Mouse (Mus musculus): ENCODE data around the gene Nlk. TPM values are rescaled to one million over a fixed set of nuclear protein-coding genes. Genes with fewer than 3 reads are reported as not detected.
"Not testable (repeated sequence)": the region's sequence is repeated elsewhere in the genome, so short reads cannot be mapped to it uniquely, and the experiment has no call there.

Gene Nlk
- total RNA-seq, 2 experiments from 2014 or later, result 38.3 to 41.4 TPM

DNA sequence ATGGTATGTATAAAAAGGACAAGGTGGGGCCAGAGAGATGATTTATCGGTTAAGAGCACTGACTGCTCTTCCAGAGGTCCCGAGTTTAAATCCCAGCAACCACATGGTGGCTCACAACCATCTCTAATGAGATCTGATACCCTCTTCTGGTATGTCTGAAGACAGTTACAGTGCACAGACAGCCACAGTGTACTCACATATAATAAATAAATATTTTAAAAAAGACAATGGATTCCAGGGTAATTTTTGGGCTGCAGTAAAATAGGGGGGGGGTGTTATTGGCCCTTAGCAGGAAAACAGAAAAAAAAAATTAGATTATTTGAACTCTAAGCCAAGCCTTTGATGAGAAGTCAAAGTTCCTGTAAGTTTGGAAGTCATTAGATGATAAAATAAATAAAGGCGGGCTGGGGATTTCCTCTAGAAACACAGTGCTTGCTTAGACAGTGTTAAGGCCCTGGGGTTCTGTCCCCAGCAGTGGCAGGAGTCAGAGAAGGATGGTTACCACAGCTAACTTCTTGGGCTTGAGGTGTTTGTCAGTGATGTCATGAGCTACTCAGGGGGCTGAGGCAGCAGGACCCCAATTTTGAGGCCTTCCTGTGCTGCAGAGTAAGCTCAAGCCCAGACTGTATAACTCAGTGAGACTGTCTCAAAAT is 98.3 kb downstream of the Nlk start:
- DNase-seq (ENCODE audit: low spot score in 2 of 2), result no peak

DNA sequence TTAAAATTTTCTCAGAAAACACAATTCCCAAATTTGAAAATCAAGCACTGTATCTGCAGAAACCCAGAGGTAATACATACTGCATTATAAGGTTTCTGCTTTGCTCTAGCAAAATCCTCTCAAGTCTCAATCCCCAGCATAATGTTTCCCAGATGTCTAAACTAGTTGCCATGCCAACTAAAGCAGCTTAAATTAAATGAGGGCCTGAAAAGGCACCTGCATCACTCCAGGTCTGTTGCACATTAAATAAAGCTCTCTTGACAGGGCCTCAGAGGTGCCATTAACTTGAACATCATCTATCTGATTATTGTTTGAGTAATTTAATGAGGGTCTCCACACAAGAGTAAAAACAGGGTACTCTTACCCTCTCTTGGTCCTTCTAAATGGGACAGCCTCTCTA is 100.4 kb downstream of the Nlk start:
- no peak for DNase-seq (ENCODE audit: low spot score in 2 of 2)

DNA sequence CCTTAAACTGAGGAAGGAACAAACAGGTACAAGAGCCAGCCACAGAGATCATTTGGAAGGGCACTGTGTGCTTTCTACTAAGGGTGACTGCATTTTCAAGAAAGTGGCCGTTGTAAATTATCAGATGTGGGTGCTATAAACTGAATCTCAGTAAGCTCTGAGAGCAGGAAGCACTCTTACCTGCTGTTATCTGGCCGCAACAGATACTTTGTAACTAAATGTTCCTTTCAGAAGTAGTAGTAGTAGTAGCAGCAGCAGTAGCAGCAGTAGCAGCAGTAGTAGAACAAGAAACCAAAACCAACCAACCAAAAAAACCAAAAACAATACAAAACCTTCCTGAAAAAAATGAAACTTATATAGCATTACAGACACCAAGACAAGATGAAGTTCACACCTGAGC is 101.4 kb downstream of the Nlk start:
- DNase-seq (ENCODE audit: low spot score in 2 of 2), result no peak

DNA sequence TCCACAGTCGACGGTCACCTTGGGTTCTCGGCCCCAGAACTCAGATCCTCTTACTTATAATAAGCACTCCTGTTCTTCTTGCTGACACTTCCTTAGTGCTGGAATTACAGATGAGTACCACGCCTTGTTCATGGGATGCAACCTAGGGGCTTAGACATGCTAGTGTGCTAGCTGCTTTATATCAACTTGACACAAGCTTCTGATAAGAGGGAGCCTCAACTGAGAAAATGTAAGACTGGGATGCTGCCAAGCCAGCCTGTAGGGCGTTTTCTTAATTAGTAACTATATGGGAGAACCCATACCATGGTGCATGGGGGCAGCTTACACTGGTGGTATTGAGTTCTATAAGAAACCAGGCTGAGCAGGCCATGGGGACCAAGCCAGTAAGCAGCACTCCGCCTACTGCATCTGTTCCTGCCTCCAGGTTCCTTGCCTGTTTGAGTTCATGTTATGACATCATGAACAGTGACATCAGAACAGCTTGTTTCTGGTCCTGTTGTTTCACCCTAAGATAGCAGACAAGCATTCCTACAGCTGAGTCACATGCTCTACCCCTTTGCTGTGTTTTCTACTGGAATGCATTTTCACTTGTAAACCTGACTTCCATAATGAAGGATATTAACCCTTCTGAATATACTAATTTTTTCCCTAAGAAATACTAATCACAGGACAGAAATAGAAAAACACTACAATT is 102.8 kb downstream of the Nlk start:
- no peak for DNase-seq (ENCODE audit: low spot score in 2 of 2)

DNA sequence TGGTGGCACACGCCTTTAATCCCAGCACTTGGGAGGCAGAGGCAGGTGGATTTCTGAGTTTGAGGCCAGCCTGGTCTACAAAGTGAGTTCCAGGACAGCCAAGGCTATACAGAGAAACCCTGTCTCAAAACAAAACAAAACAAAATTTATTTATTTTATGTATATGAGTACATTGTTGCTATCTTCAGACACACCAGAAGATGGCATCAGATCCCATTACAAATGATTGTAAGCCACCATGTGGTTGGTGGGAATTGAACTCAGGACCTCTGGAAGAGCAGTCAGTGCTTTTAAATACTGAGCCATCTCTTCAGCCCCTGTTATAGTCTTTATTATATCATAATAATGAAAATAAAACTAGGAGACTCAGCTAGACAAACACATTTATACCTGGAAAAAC is 109.5 kb downstream of the Nlk start:
- DNase-seq (ENCODE audit: low spot score in 2 of 2), result not testable (repeated sequence)

DNA sequence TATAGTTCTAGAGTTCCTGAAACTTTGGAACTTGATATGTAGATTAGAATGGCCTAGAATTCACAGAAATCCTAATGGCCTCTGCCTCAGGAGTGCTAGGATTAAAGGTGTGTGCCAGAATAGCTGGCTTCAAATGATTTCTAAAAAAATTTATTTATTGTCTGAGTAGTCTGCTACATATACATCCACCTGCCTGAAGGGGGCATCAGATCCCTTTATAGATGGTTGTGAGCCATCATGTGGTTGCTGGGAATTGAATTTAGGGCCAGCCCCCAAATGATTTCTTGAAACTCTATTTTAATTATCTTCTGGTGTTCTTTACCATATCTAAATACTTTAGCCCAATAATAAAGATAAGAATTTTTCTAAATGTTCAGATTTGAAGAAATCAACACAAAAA is 111.1 kb downstream of the Nlk start:
- DNase-seq (ENCODE audit: low spot score in 2 of 2), result no peak

DNA sequence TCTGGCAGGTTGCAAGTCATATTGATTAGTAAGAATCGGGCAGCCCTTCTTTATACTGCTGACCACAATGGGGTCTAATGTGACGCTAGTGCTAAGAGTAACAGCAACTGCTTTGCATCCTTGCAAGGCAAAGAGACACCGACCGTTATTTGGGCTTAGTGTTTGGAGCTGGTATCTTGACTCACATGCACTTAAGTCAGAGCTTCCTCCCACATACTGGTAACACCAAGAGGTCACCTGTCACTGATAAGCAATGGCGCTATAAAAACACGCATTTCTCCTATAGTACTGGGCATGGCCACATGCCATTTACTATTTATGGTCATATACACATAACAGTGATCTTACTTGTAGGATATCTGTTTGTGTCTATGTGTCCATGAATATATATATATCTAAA is 114.3 kb downstream of the Nlk start:
- DNase-seq (ENCODE audit: low spot score in 2 of 2), result no peak

DNA sequence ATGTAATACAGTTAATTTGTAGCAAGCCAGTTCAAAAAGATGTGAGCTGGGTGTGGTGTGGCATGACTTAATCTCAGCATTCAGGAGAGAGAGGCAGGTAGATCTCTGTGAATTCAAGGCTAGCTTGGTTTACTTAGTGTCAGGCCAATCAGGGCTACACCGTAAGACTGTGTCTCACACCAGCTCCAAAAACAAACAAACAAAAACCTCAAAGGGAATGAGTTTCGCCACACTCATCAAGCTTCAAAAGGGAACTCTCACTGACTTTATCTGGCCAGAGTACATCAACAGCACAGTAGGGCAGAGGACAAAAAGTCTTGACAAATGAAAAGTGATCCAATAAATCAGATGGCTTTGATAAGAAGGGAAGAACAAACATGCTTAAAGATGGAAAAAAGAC is 122.2 kb downstream of the Nlk start:
- no peak for DNase-seq (ENCODE audit: low spot score in 2 of 2)

DNA sequence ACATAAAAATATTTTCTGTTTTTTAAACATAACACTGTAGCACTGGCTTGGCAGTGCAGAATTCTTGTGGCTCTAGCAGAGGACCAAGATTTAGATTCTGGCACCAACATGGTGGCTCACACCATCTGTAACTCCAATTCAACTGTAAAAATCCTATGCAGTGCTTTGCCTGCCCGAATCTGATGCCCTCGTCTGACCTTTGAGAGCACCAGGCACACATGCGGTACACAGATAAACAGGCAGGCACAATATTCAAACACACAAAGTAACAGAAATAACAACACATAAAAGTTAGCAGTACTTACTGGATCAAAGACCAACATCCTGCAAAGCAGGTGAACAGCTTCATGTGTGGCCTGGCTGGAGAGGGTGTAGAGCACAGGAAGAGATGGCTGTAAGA is 122.6 kb downstream of the Nlk start:
- DNase-seq (ENCODE audit: low spot score in 2 of 2), result no peak

DNA sequence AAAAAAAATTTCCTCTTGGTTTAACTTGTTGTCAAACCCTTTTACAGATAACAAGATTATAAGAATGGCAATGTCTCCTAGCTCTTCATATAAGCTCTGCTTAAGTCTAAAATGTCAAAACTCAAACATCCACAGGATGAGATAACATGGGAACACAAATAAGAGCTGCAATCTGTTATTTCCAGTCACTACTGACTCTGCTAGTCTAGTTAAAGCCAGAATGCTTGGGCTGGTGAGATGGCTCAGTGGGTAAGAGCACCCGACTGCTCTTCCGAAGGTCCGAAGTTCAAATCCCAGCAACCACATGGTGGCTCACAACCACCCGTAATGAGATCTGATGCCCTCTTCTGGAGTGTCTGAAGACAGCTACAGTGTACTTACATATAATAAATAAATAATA is 123.1 kb downstream of the Nlk start:
- not testable (repeated sequence) for DNase-seq (ENCODE audit: low spot score in 2 of 2)

DNA sequence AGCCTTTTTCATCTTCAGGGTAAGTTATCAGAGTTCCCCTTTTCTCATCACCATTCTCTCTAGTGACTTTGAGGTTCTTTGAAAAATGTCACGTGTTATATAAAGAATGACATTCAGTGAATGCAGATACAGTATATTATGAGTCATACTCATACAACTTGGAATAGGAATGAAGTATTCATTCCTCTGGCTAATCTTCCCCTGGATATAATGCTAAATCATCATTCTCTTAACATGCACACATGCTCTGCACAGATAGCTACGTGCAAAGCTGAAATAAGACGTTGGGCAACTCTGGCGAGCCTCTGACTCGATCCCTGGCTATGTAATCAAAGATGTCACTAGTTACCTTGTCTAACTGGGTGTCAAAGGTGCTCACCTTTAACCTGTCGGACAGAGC is 125.3 kb downstream of the Nlk start:
- no peak for DNase-seq (ENCODE audit: low spot score in 2 of 2)

DNA sequence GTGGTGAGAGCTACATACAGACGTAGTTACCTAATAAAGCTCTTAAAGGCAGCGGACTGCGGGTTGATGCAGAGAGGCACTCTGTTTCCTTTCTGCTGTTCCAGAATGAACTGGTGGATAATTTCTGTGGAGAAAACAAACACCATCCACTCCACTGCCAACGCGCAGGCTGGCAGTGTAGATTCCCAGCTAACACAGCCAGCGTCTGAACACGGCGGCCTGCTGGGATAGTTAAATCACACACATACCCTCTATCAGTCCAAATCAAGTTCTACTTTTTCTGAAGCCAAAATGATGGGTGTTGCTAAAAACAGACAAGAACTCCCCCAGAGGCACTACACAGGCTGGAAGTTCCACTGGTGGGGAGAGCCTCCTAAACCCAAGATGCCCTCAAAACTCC is 125.7 kb downstream of the Nlk start:
- DNase-seq (ENCODE audit: low spot score in 2 of 2), result peak; percentile 46 to 65

DNA sequence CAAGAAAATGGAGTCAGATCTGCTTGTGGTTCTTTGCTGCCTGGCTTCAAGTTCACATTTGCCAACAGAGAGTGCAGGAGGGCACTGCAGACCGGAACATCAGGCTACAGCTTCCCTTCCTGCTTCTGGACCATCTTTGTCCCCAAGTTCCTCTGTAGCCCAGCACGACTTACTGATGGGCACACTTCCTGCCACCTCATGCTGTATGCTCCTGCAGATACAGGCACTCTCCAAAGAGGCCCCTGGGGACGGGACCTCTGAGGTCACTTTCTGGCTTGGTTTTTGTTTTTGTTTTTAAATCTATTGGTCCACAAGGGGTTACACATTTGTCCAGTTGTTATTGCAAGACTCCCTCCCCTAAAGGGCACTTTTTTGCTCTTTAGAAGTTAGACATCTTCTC is 127.4 kb downstream of the Nlk start:
- no peak for DNase-seq (ENCODE audit: low spot score in 2 of 2)

DNA sequence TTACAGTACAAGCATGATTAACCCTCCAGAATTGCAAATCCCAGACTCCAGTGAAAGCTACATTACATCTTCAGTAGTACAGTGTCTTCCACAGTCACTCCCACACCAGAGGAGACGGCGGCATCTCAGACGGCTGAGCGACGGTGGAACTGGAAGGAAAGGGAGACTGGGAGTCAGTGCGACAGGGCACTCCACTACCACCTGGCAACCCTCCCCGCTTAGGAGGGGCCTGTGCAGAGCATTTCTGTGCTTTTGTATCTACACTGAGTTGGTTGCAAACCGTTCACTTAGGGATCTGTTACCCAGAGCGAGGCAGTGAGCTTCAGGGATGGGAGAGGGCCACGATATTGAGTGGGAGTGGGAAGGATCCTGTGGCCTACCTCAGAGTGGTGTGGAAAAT is 128.3 kb downstream of the Nlk start:
- no peak for DNase-seq (ENCODE audit: low spot score in 2 of 2)

DNA sequence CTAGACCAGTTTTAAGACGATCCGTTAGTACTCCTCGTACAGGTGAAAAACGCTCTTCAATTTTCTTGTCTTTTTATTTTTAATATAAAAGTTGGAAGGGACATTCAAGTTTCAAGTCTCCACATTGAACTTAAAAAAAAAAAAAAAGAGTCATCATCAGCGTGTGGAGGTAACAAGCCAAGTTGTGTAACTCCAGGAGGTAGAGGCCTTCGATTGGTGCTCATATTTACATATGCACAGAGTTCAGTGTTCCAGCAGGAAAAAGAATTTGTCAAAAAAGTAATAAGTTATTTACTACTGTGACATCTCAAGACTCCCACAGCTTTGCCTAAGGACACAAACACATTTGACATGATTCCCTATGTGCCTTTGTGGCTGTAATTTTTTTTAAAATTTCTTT is 129.6 kb downstream of the Nlk start:
- DNase-seq (ENCODE audit: low spot score in 2 of 2), result no peak

DNA sequence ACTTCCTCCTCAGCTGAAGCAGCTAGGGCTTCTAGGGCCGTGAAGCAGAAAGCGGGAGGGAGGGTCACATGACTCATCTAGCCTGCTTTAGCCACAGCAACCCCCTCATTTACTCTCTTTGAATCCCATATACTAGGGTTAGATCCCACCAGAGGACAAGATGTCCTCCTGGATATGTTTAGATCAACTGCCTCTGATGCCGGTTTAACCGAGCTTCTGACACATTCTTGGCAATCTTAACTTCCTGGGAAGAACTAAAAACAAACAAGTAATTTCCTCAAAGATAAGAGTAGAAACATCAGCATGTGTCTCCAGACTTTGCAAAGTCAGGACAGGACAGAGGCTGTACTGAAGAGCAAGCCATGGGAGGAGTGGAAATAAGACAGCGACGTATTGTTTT is 130.4 kb downstream of the Nlk start:
- DNase-seq (ENCODE audit: low spot score in 2 of 2), result no peak

DNA sequence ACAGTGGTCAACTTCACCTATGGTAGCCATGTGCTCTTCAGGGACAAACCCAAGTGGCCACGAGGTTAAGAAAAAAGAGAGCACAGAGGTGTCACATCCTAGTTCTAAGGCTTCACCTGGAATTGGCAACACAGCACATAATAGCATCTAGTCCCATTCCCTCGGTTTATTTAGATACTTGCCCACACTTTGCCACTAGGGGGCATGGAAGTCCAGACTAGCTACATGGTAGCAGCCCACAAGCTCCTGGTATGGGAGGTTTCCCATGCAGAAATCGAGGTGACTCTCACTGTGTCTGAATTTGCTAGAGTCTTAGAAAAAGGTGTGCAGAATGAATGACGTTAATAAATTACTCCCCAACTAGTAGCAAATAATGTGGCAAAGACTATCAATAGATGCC is 136.7 kb downstream of the Nlk start:
- peak; percentile 69 to 84 for DNase-seq (ENCODE audit: low spot score in 2 of 2)

DNA sequence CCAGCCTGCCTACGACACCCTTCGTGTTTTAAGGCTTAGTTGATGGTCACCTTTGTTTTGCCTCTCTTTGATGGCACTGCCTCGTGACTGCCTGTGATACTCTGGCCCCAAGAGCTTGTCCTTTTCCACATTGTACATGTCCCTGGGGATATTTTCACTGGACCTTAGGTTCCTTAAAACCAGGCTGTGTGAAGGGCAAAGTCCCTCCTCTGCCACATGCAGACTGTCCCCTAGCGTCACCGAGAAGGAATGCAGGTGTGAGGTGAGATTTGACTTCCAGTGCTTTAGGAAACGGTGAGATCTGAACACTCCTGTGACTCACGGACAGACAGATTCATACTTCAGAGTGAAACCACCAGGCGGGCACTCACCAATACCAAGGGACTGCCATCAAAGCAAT is 139.9 kb downstream of the Nlk start:
- DNase-seq (ENCODE audit: low spot score in 2 of 2), result no peak

DNA sequence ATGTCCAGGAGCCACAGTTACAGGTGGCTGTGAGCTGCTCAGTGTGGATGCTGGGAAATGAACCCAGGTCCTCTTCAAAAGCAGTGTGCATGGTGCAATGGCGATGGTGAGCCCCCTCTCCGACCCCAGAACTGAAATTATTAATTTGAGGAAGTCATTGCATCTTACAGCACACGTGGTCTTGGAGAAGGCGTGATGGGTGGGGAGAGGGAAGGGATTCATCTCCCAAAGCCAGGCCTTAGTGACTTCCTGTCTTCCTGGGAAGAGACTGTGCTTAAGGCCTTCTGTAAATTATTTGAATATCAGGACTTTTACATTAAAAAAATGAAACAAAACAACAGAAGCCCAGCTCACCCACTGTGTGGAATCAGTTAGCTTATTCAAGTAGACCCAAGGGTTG is 141.1 kb downstream of the Nlk start:
- no peak for DNase-seq (ENCODE audit: low spot score in 2 of 2)

DNA sequence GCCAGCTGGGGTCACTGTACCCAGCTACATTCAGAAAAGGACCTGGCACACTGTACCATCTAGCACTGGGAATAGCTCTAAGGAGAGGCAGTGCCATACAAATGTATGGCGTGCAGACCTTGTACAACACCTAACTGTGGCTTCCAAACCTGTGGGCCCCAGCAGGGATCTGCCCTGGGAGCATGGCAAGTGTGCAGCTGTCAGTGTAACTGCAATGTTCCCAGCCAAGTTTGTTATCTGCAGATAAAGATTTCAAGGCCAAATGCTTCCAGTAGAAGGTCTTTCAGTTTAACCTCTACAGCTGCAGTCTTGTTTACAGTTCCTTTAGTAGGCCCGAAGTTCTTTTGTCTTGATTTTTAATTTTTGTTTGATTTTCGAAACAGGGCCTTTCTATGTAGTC is 141.6 kb downstream of the Nlk start:
- DNase-seq (ENCODE audit: low spot score in 2 of 2), result no peak

DNA sequence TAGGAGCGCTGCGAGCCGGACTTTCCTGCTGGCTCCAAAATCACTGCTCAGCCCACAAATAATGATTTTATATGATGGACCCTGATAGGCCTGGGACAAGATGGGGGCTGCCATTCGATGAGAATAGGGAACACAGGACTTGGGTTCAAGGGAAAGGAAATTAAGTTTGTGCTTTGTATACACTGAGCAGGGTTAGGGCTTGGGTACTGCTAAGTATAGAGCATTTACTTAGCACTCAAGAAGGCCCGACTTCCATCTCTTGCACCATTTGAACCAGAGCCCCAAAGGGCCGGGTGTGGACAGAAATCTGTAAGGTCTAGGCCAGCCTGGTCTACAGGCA is 146.1 kb downstream of the Nlk start:
- no peak for DNase-seq (ENCODE audit: low spot score in 2 of 2)

DNA sequence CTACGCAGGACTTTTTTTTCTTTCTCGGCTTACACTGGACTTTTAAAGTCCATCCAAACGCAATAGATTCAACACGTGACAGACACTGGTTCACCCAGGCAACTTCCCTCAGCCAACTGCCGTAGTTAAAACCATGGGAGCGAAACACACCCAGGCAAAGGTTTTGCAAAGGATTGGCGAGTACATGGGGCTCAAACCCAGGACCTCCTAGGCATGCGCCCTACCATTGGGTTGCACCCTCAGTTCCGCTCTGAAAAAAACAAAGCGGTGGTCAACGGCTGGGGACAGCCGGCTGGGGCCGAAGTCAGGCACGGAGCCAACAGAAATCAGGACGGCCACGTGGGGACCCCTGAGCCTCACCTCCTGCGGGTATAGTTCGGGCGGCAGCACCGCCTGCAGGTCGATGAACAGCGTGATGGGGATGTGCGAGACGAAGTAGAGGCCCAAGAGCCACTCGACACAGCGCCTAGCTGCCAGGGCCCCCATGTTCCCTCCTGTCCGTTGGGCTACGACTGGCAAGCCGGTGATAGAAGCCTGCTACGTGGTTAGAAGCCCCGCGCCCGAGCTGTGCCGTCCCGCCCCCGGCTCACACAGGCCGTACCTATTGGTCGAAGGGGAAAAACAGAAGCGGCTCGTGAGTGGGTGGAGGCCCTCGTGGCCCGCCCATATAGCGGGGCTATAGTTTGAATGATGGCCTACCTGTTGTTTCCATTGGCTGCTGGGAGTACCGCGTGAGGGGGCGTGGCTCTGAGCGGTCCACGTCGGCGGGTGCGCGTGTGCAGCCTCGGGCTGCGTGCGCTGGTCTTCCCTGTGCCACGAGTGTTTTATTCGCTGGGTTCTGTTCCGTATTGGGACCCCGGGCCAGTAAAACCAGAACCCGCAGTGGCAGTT is 146.8 kb downstream of the Nlk start, which contains the start of gene Tmem97:
Gene Tmem97 (minus strand): TSS at position 610 of the 891 bp plus-strand sequence.
- peak; percentile 92 to 98 for DNase-seq (ENCODE audit: low spot score in 2 of 2)
